Mouse (Mus musculus) small intestine, adult 2 months (tissue): ENCODE measurements around the gene Zfp184.

ENCODE experiments used
- CTCF ChIP-seq: fragments of 200-500 bp; IDR thresholded peaks from 2 replicates; pipeline ENCODE4 v1.5.1; 2012; ENCODE audit warnings: low read depth, mild to moderate bottlenecking, control low read depth, inconsistent platforms, low read length, moderate library complexity, mixed read lengths; ENCODE audit not compliant: insufficient replicate concordance, insufficient read length; ENCODE audit errors: extremely low read depth
- POLR2A ChIP-seq: fragments of 200-500 bp; IDR thresholded peaks from 2 replicates; pipeline ENCODE4 v1.6.1; 2012; ENCODE audit warnings: low read depth, mild to moderate bottlenecking, control low read depth, inconsistent platforms, low read length, moderate library complexity

GRCm38 (mm10) chr13:21917992-21918391 is 26.9 kb upstream of the Zfp184 start:
- no peak for TF ChIP-seq CTCF
- TF ChIP-seq POLR2A = no peak
